Mouse (Mus musculus) neural tube, embryonic 12.5 days (tissue): Measurements from ENCODE around the gene Aagab. TPM values are rescaled to one million over a fixed set of nuclear protein-coding genes. Genes with fewer than 3 reads are reported as not detected.

Experiments used
- ATAC-seq: fragments of 200-750 bp; cut with Nextera tagmentation; 2 replicates; pipeline ENCODE4 v1.8.0; 2017; ENCODE audit warnings: low read depth, mild to moderate bottlenecking, moderate TSS enrichment, moderate library complexity; ENCODE audit not compliant: low FRiP score
- H3K27ac ChIP-seq: fragments of 300-500 bp; sonication (generic); 2 replicates; pipeline ENCODE4 v1.5.1; 2016
- H3K27me3 ChIP-seq: fragments of 300-500 bp; sonication (generic); replicated peaks from 2 replicates; pipeline ENCODE4 v1.6.1; 2016; ENCODE audit warnings: mild to moderate bottlenecking
- H3K36me3 ChIP-seq: fragments of 300-500 bp; sonication (generic); 2 replicates; pipeline ENCODE4 v1.6.1; 2016; ENCODE audit warnings: mild to moderate bottlenecking
- H3K4me1 ChIP-seq: fragments of 300-500 bp; sonication (generic); 2 replicates; pipeline ENCODE4 v1.6.1; 2016
- H3K4me2 ChIP-seq: fragments of 300-500 bp; sonication (generic); replicated peaks from 2 replicates; pipeline ENCODE4 v1.6.1; 2016; ENCODE audit warnings: mild to moderate bottlenecking
- H3K4me3 ChIP-seq: fragments of 300-500 bp; sonication (generic); 2 replicates; pipeline ENCODE4 v1.5.1; 2016
- H3K9ac ChIP-seq: fragments of 300-500 bp; sonication (generic); 2 replicates; pipeline ENCODE4 v1.6.1; 2016; ENCODE audit warnings: mild to moderate bottlenecking
- H3K9me3 ChIP-seq: fragments of 300-500 bp; sonication (generic); 2 replicates; pipeline ENCODE4 v1.6.1; 2016; ENCODE audit warnings: mild to moderate bottlenecking
- WGBS: fragments of 180-500 bp; shearing (Covaris S2); methylation state at CpG from one replicate; pipeline ENCODE4 v1.1.7; 2016; 5-methylcytosine and 5-hydroxymethylcytosine counted together
- polyA plus RNA-seq: library from polyadenylated mRNA; unstranded; fragments of >200 nt; fragmentation: Nextera tagmentation; extraction: Ambion mirVana; gene quantifications from 2 replicates; pipeline ENCODE4 v1.2.1, GENCODE M21; 2016

The Aagab gene
- polyA plus RNA-seq, 1 experiment from 2014 or later = 56.5 TPM

- Histone ChIP-seq H3K27me3 (no peaks in the 10 kb centered on the region), H3K4me2 (no peak overlapping the region), H3K4me1 (no peaks in the 10 kb centered on the region), H3K36me3 (no peaks in the 10 kb centered on the region), H3K27ac (no peak overlapping the region), H3K9me3 (no peaks in the 10 kb centered on the region), H3K4me3 (no peak overlapping the region), H3K9ac (no peak overlapping the region)
- 86% methylated on average over 5 of the region's 5 CpGs for WGBS
- no peak for ATAC-seq
Observed at GRCm38 (mm10) chr9:63579644-63580043, 22.8 kb upstream of the Aagab start.

- no peaks in the 10 kb centered on the region for H3K4me1 ChIP-seq
- no peak overlapping the region for H3K4me3 ChIP-seq
- no peak overlapping the region for H3K9ac ChIP-seq
- no peak for ATAC-seq
- H3K9me3 ChIP-seq = no peaks in the 10 kb centered on the region
- no peaks in the 10 kb centered on the region for H3K36me3 ChIP-seq
- no peak overlapping the region for H3K4me2 ChIP-seq
- WGBS = 91% methylated on average over 2 of the region's 2 CpGs
- no peaks in the 10 kb centered on the region for H3K27me3 ChIP-seq
- no peak overlapping the region for H3K27ac ChIP-seq
Observed at GRCm38 (mm10) chr9:63580046-63580445, 22.4 kb upstream of the Aagab start.

- Histone ChIP-seq H3K4me1 (no peaks in the 10 kb centered on the region), H3K4me3 (no peak overlapping the region), H3K9me3 (no peaks in the 10 kb centered on the region), H3K4me2 (no peak overlapping the region), H3K27me3 (no peaks in the 10 kb centered on the region), H3K9ac (no peak overlapping the region), H3K27ac (no peak overlapping the region), H3K36me3 (no peaks in the 10 kb centered on the region)
- no peak for ATAC-seq
- WGBS = 88% methylated on average over 4 of the region's 4 CpGs
Observed at GRCm38 (mm10) chr9:63581778-63582177, 20.7 kb upstream of the Aagab start.

DNA sequence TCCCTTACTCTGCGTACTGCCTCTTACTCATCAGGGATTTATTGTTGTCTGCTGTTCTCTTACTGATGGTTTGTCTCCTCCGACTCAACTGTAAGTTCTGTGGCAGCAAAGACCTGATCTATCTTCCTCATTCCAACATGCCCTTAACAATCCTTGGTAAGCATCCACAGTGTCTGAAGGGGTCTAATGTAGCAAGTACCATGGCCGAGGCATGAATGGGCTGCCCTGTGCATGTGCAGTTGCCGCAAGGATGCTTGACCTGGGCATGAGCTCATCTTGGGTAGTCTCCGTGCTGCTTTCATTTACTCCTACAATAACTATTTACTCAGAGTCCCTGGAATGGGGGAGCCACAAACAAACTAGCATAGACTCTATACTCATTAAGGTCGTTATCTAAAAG, 17.2 kb upstream of the Aagab start:
- Histone ChIP-seq H3K4me1 (no peaks in the 10 kb centered on the region), H3K9ac (no peak overlapping the region), H3K4me3 (no peak overlapping the region), H3K27ac (no peak overlapping the region), H3K27me3 (no peaks in the 10 kb centered on the region), H3K36me3 (no peaks in the 10 kb centered on the region), H3K9me3 (no peaks in the 10 kb centered on the region), H3K4me2 (no peak overlapping the region)
- 90% methylated on average over 6 of the region's 6 CpGs for WGBS
- no peak for ATAC-seq

GRCm38 (mm10) chr9:63589209-63589608, 13.3 kb upstream of the Aagab start:
- Histone ChIP-seq H3K4me2 (no peak overlapping the region), H3K27ac (no peak overlapping the region), H3K36me3 (no peaks in the 10 kb centered on the region), H3K27me3 (no peaks in the 10 kb centered on the region), H3K9ac (no peak overlapping the region), H3K4me1 (no peaks in the 10 kb centered on the region), H3K4me3 (no peak overlapping the region), H3K9me3 (no peaks in the 10 kb centered on the region)
- no peak for ATAC-seq
- 64% methylated on average over 6 of the region's 6 CpGs for WGBS

GRCm38 (mm10) chr9:63590592-63590991, 11.9 kb upstream of the Aagab start:
- WGBS = 91% methylated on average over 4 of the region's 4 CpGs
- H3K36me3 ChIP-seq = no peaks in the 10 kb centered on the region
- ATAC-seq = no peak

GRCm38 (mm10) chr9:63591661-63592256, 10.7 kb upstream of the Aagab start:
- Histone ChIP-seq H3K4me3 (no peak overlapping the region), H3K27me3 (no peaks in the 10 kb centered on the region), H3K4me2 (no peak overlapping the region), H3K4me1 (no peaks in the 10 kb centered on the region), H3K27ac (no peak overlapping the region), H3K36me3 (no peaks in the 10 kb centered on the region), H3K9me3 (no peaks in the 10 kb centered on the region), H3K9ac (no peak overlapping the region)
- ATAC-seq = no peak
- WGBS = 92% methylated on average over 8 of the region's 8 CpGs

More at GRCm38 (mm10) chr9:63590592-63590991, 11.9 kb upstream of the Aagab start:
- Histone ChIP-seq H3K9me3 (no peaks in the 10 kb centered on the region), H3K27me3 (no peaks in the 10 kb centered on the region), H3K4me3 (no peak overlapping the region), H3K4me2 (no peak overlapping the region), H3K4me1 (no peaks in the 10 kb centered on the region), H3K27ac (no peak overlapping the region), H3K9ac (no peak overlapping the region)

GRCm38 (mm10) chr9:63595032-63595431, 7.4 kb upstream of the Aagab start:
- H3K4me3 ChIP-seq = no peak overlapping the region
- no peaks in the 10 kb centered on the region for H3K27me3 ChIP-seq
- no peak overlapping the region for H3K9ac ChIP-seq
- H3K9me3 ChIP-seq = no peaks in the 10 kb centered on the region
- H3K4me2 ChIP-seq = no peak overlapping the region
- no peaks in the 10 kb centered on the region for H3K4me1 ChIP-seq
- no peak overlapping the region for H3K27ac ChIP-seq
- 88% methylated on average over 1 of the region's 1 CpGs for WGBS
- no peak for ATAC-seq
- H3K36me3 ChIP-seq = no peaks in the 10 kb centered on the region

DNA sequence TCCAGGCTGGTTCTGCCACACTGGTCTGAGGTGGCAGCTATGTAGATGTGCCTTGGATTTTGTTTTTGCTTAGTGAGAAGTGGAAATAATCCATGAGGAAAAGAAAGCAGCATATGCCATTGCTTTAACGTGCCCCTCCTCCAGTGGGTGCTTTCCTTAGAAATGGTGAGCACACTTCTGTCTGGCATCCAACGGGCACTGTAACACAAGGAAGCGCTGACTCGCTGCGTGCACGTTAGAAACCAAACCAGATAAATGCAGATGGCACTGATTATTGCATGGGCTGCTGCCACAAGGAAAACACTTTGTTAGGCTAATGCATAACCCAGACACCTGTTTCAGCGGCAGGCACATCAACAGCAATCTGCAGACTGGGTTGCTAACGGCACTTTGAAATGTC, 6.8 kb upstream of the Aagab start:
- Histone ChIP-seq H3K36me3 (no peaks in the 10 kb centered on the region), H3K9ac (no peak overlapping the region), H3K4me1 (no peaks in the 10 kb centered on the region), H3K4me2 (no peak overlapping the region), H3K27ac (no peak overlapping the region), H3K9me3 (no peaks in the 10 kb centered on the region), H3K4me3 (no peak overlapping the region), H3K27me3 (no peaks in the 10 kb centered on the region)
- no peak for ATAC-seq
- WGBS = 86% methylated on average over 8 of the region's 8 CpGs

GRCm38 (mm10) chr9:63596660-63597059, 5.8 kb upstream of the Aagab start:
- H3K9me3 ChIP-seq = no peaks in the 10 kb centered on the region
- no peak overlapping the region for H3K9ac ChIP-seq
- H3K27ac ChIP-seq = no peak overlapping the region
- no peaks in the 10 kb centered on the region for H3K4me1 ChIP-seq
- H3K4me2 ChIP-seq = no peak overlapping the region
- no peak overlapping the region for H3K4me3 ChIP-seq
- H3K36me3 ChIP-seq = no peaks in the 10 kb centered on the region
- WGBS = 87% methylated on average over 9 of the region's 9 CpGs
- ATAC-seq = no peak
- H3K27me3 ChIP-seq = no peaks in the 10 kb centered on the region

- Histone ChIP-seq H3K27me3 (no peaks in the 10 kb centered on the region), H3K27ac (no peak overlapping the region), H3K36me3 (no peaks in the 10 kb centered on the region), H3K4me2 (peak overlapping the region; percentile 65), H3K4me3 (no peak overlapping the region), H3K4me1 (peaks cover 15% of the 10 kb centered on the region), H3K9me3 (no peaks in the 10 kb centered on the region), H3K9ac (no peak overlapping the region)
- 69% methylated on average over 6 of the region's 6 CpGs for WGBS
- no peak for ATAC-seq
Observed at GRCm38 (mm10) chr9:63603849-63604248, 1.4 kb downstream of the Aagab start.

GRCm38 (mm10) chr9:63606594-63606993, 4.1 kb downstream of the Aagab start:
- H3K9me3 ChIP-seq = no peaks in the 10 kb centered on the region
- WGBS = 75% methylated on average over 2 of the region's 2 CpGs
- no peak for ATAC-seq
- no peaks in the 10 kb centered on the region for H3K36me3 ChIP-seq
- H3K9ac ChIP-seq = no peak overlapping the region
- H3K27me3 ChIP-seq = no peaks in the 10 kb centered on the region
- peaks cover 25% of the 10 kb centered on the region for H3K4me1 ChIP-seq
- H3K4me2 ChIP-seq = no peak overlapping the region
- no peak overlapping the region for H3K4me3 ChIP-seq
- H3K27ac ChIP-seq = no peak overlapping the region

- H3K27me3 ChIP-seq = no peaks in the 10 kb centered on the region
- 85% methylated on average over 6 of the region's 6 CpGs for WGBS
- ATAC-seq = no peak
Observed at GRCm38 (mm10) chr9:63608006-63608405, 5.5 kb downstream of the Aagab start.

More at GRCm38 (mm10) chr9:63608006-63608405, 5.5 kb downstream of the Aagab start:
- no peak overlapping the region for H3K4me3 ChIP-seq
- peaks cover 37% of the 10 kb centered on the region for H3K4me1 ChIP-seq
- H3K4me2 ChIP-seq = no peak overlapping the region
- no peak overlapping the region for H3K27ac ChIP-seq
- H3K36me3 ChIP-seq = no peaks in the 10 kb centered on the region
- no peak overlapping the region for H3K9ac ChIP-seq
- no peaks in the 10 kb centered on the region for H3K9me3 ChIP-seq
